Mouse (Mus musculus) colon, adult 2 months (tissue): ENCODE measurements around the gene Gzmd. TPM values are rescaled to one million over a fixed set of nuclear protein-coding genes. Genes with fewer than 3 reads are reported as not detected.

Source experiments
- polyA plus RNA-seq: library from polyadenylated mRNA; depleted of rRNA; stranded (reverse); fragments of >200 nt; gene quantifications from 2 replicates; pipeline ENCODE4 v1.2.3, GENCODE M21; 2012; rRNA removed

Gene Gzmd
- polyA plus RNA-seq = not detected in 2 replicates

DNA sequence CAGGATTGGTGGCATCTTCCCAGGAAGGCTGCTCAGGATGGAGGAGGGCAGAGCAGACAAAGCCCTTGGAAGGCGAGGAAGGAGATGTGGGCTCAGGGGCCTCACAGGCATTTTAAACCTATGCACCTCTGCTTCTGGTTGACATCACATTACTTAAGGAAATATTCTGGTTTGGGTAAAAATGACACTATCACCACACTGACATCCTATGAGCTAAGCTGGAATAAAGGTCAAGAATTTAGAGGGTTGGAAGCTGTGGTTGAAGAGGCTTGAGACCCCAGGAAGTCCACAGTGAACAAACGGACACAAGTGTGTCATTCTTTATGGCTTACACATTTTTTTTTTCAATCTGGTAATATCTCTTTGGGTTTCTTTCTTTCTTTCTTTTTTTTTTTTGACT is at the start of gene Gzmd:
Gene Gzmd (minus strand): TSS at position 101 of the 400 bp plus-strand sequence.

DNA sequence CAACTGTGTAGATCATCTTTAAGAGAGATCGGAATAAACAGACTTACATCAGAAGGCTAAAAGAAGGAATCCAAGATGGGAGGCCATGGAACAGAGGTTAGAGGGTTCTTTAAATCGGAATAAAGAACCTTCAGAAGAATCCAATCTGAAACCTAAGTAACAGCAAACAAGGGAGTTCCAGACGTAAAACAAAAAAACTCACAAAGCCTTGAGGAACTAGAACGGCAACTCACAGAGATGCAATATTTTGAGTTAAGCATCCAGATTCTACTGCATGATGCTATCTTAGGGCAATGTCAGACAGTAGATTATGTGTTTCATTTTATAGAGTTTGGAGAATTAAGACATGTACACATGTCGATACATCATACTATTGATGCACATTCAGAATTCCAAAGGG is 42.1 kb upstream of the Gzmd start, which contains the start of gene Gzmn:
Gene Gzmn (minus strand): TSS at position 101 of the 400 bp plus-strand sequence.

DNA sequence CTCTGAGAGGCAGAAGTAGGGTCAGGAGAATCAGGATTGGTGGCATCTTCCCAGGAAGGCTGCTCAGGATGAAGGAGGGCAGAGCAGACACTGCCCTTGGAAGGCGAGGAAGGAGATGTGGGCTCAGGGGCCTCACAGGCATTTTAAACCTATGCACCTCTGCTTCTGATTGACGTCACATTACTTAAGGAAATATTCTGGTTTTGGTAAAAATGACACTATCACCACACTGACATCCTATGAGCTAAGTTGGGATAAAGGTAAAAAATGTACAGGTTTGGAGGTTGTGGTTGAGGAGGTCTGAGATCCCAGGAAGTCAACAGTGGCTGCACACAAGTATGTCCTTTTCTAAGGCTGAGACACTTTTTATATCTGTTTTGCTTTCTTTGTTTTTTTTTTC is 27.1 kb upstream of the Gzmd start, which contains the start of gene Gzmg:
Gene Gzmg (minus strand): TSS at position 101 of the 400 bp plus-strand sequence.

DNA sequence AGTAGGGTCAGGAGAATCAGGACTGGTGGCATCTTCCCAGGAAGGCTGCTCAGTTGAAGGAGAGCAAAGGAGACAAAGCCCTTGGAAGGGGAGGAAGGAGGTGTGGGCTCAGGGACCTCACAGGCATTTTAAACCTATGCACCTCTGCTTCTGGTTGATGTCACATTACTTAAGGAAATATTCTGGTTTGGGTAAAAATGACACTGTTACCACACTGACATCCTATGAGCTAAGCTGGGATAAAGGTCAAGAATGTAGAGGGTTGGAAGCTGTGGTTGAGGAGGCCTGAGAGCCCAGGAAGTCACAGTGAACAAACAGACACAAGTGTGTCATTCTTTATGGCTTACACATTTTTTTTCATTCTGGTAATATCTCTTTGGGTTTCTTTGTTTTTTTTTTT is 11.9 kb downstream of the Gzmd start, which contains the start of gene Gzme:
Gene Gzme (minus strand): TSS at position 101 of the 400 bp plus-strand sequence.

DNA sequence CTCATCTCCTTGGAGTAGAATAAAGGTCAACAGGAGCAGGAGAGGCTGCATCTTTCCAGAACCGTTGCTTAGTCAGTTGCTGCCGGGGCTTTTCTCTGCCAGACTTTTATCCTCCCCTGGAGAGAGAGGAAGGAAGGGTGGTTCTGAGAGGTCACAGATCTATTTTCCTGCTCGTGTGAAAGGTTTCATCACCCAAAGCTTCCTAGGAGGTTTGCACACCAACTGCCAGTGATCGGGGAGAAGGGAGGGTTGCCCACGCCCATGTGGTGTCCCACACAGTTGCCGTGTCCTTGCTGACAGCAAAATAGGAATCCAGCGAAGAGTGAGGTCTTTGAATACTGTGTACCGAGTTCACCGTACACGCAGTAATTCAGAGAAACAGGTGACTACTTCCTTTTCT is 30.0 kb downstream of the Gzmd start, which contains the start of gene Ctsg:
Gene Ctsg (minus strand): TSS at position 189 of the 400 bp plus-strand sequence.

DNA sequence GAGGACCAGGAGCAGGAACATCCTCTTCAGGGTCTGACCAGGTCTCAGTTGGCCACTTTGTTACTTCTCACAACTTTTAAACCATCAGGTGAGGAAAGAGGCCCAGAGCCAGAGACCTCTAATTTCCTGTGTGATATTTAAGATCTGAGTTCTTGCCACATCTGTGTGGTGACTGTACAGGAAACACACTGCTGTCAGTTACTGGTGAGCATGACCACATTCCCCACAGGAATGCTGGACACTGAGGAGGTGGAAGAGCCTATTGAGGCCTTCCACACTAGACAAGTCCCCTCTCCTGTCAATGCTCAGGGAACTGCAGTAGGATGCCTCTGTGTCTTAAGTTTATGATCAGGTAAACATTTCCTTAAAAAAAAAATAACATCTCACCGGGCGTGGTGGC is 47.2 kb downstream of the Gzmd start, which contains the start of gene Mcpt8:
Gene Mcpt8 (minus strand): TSS at position 107 of the 400 bp plus-strand sequence.

Other genes starting within 250 kb of the Gzmd start
- 2.8 TPM in 2 replicates for gene Cbln3, start 248.2 kb downstream of the Gzmd start, polyA plus RNA-seq
- gene Khnyn, start 247.7 kb downstream of the Gzmd start, polyA plus RNA-seq = 44.3 and 49.9 TPM in 2 replicates
- gene Sdr39u1, start 232.3 kb downstream of the Gzmd start, polyA plus RNA-seq = 36.9 and 38.3 TPM in 2 replicates
- 0.52 and 0.98 TPM in 2 replicates for gene Cma1, start 187.9 kb downstream of the Gzmd start, polyA plus RNA-seq
- not detected in 2 replicates for gene Cma2, start 181.6 kb downstream of the Gzmd start, polyA plus RNA-seq
- gene Mcpt1, start 114.6 kb downstream of the Gzmd start, polyA plus RNA-seq = 0.27 and 1.2 TPM in 2 replicates
- gene Mcpt9, start 102.1 kb downstream of the Gzmd start, polyA plus RNA-seq = not detected in 2 replicates
- gene Mcpt2, start 90.6 kb downstream of the Gzmd start, polyA plus RNA-seq = 0.29 TPM in 1 of 2 replicates, not detected in the other
- gene Mcpt4, start 70.3 kb downstream of the Gzmd start, polyA plus RNA-seq = 0.16 and 0.17 TPM in 2 replicates
- gene Mcpt8, start 47.3 kb downstream of the Gzmd start, polyA plus RNA-seq = not detected in 2 replicates
- not detected in 2 replicates for gene Ctsg, start 30.0 kb downstream of the Gzmd start, polyA plus RNA-seq
- not detected in 2 replicates for gene Gzme, start 12.0 kb downstream of the Gzmd start, polyA plus RNA-seq
- gene Gzmg, start 27.0 kb upstream of the Gzmd start, polyA plus RNA-seq = not detected in 2 replicates
- not detected in 2 replicates for gene Gzmn, start 42.0 kb upstream of the Gzmd start, polyA plus RNA-seq
- not detected in 2 replicates for gene Gzmf, start 78.8 kb upstream of the Gzmd start, polyA plus RNA-seq
- gene Gzmc, start 102.0 kb upstream of the Gzmd start, polyA plus RNA-seq = not detected in 2 replicates
- 0.47 and 1.1 TPM in 2 replicates for gene Gzmb, start 129.7 kb upstream of the Gzmd start, polyA plus RNA-seq
- 52.1 and 62.0 TPM in 2 replicates for gene Atp12a, start 232.5 kb upstream of the Gzmd start, polyA plus RNA-seq